Mouse (Mus musculus) liver, postnatal 0 days (tissue): ENCODE results near the gene Snx9.

Experiments used
- CTCF ChIP-seq: sonication (generic); IDR thresholded peaks from 2 replicates; pipeline ENCODE4 v1.5.1; 2016; ENCODE audit warnings: antibody characterized with exemption, low read depth
- EP300 ChIP-seq: IDR thresholded peaks from 2 replicates; pipeline ENCODE4 v1.6.1; 2016; ENCODE audit warnings: antibody characterized with exemption, low read depth, mild to moderate bottlenecking

- TF ChIP-seq CTCF (no peak), EP300 (no peak)
These were observed 6.3 kb upstream of the Snx9 start for GRCm38 (mm10) chr17:5834798-5835328.
